Mouse (Mus musculus): Measurements from ENCODE around the gene Hist2h2aa2.

Hist2h2aa2 gene

GRCm38 (mm10) chr3:96237335-96237903 is 2.7 kb downstream of the Hist2h2aa2 start:
- no peak for DNase-seq (ENCODE audit: low spot score in 2 of 2)

GRCm38 (mm10) chr3:96236834-96237334 is 3.2 kb downstream of the Hist2h2aa2 start:
- DNase-seq (ENCODE audit: low spot score in 2 of 2), result no peak

GRCm38 (mm10) chr3:96235836-96236235 is 4.2 kb downstream of the Hist2h2aa2 start:
- DNase-seq (ENCODE audit: low spot score in 2 of 2), result no peak

- no peak for DNase-seq (ENCODE audit: low spot score in 2 of 2)
Observed at GRCm38 (mm10) chr3:96234914-96235313, 5.2 kb downstream of the Hist2h2aa2 start.

- no peak for DNase-seq (ENCODE audit: low spot score in 2 of 2)
Observed at GRCm38 (mm10) chr3:96231758-96232120, 8.3 kb downstream of the Hist2h2aa2 start.

- DNase-seq (ENCODE audit: low spot score in 2 of 2), result no peak
Observed at GRCm38 (mm10) chr3:96230910-96231757, 8.9 kb downstream of the Hist2h2aa2 start.

- no peak for DNase-seq (ENCODE audit: low spot score in 2 of 2)
Observed at GRCm38 (mm10) chr3:96230404-96230803, 9.7 kb downstream of the Hist2h2aa2 start.

DNA sequence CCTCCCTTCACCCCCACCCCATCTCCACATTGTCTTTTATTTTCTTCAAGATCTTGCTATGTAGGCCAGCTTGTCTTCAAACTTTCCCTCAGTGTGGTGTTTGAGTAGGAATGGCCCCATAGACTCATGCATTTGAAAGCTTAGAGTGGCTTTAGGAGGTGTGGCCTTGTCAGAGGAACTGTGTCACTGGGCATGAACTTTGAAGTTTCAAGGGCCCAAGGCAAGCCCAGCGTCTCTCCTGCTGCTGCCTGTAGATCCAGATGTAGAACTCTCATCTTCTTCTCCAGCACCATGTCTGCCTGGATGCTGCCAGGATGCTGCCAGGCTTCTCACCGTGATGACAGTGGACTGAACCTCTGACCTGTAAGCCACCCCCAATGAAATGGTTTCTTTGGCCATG is 11.2 kb downstream of the Hist2h2aa2 start:
- no peak for DNase-seq (ENCODE audit: low spot score in 2 of 2)

DNA sequence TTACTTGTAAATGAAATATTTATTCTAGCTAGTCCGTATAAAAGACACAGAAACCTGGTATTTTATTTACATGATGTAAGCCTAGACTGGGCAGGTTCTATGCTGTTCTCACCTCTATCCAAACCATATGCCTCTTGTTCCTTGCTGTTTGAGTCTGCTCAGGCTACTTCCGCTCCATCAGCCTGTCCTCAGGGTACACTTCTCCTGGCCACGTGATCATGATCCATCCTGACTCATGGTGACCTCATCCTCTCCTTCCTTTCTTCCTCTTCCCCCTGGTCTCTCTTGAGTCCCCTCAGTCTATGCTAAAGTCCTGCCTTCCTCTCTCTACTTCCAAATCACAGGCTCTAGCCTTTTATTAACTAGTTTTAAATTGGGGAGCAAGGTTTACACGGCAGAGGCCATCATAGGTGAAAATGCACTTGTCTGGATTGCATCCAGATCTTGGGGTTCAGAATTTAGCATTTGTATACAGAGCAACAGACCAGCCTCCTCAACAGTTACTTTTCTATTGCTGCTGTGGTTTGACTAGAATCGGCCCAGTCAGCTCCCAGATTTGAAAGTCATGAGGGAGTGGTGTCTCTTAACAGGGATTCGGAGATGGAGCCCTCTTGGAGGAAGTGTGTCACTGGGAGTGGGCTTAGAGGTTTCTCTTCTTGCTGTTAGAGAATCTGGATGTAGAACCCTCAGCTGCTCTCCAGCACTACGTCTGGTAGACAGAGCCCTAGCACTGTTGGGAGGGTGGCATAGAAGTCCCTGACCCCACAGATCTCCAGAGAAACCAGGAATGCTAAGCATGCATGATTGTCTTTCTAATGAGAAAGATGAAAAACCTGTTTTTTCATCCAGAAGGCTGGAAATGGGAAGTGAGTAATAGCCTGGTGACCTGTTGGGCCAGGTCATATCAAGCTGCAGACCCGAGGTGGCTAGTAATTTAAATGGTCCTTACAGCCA is 13.1 kb downstream of the Hist2h2aa2 start:
- no peak for DNase-seq (ENCODE audit: low spot score in 2 of 2)

GRCm38 (mm10) chr3:96225421-96225820 is 14.7 kb downstream of the Hist2h2aa2 start:
- no peak for DNase-seq (ENCODE audit: low spot score in 2 of 2)

DNA sequence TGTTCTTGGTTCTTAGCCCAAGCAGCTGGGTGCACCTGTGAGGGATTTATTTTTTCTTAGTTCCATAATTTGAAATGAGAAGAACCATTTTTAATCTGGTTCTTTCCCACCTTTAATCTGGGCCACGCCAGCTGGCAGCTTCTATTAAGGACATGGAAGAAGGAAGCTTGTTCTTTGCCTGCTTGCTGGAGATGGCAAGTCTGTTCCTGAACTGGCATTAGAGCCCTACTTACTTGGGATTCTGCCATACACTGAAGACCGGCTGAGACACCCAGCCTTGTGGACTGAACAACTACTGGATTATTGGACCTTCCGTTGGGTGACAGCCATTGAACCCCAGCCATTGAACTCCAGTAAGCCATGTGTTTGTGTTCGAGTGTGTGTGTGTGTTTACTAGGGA is 17.3 kb downstream of the Hist2h2aa2 start:
- no peak for DNase-seq (ENCODE audit: low spot score in 2 of 2)

- no peak for DNase-seq (ENCODE audit: low spot score in 2 of 2)
Observed at GRCm38 (mm10) chr3:96221640-96222038, 18.4 kb downstream of the Hist2h2aa2 start.

DNA sequence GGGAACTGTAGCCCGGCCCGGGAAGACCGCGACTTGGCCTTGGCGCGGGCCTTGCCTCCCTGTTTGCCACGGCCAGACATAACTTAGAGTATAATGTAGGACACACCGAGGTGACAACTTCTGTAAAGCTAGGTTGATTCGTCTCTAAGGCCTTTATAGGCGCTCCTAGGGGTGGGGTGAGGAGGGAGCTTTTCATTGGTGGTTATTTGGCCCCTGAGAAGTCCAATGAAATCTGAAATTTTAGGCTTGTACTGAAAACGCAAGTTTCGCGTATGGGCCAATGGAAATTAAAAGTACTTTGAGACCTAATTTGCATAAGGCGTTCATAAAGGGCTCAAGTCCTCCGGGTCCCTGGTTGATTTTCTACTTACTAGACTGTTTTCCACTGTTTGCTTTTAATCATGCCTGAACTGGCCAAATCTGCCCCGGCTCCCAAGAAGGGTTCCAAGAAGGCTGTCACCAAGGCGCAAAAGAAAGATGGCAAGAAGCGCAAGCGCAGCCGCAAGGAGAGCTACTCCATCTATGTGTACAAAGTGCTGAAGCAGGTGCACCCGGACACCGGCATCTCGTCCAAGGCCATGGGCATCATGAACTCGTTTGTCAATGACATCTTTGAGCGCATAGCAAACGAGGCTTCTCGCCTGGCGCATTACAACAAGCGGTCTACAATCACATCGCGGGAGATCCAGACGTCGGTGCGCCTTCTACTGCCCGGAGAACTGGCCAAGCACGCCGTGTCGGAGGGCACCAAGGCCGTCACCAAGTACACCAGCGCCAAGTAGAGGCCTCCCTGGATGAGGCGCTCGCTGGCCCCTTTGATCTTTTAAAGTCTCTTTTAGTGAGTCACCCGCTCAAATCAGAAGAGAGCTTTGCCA is 19.1 kb downstream of the Hist2h2aa2 start, which contains the start of the genes Hist2h2ac and Hist2h2be:
TSS of gene Hist2h2ac (minus strand) at position 116 of the 875 bp plus-strand sequence.
TSS of gene Hist2h2be (plus strand) at position 355 of the 875 bp plus-strand sequence.
- peak; percentile 37 to 47 for DNase-seq (ENCODE audit: low spot score in 2 of 2)

DNA sequence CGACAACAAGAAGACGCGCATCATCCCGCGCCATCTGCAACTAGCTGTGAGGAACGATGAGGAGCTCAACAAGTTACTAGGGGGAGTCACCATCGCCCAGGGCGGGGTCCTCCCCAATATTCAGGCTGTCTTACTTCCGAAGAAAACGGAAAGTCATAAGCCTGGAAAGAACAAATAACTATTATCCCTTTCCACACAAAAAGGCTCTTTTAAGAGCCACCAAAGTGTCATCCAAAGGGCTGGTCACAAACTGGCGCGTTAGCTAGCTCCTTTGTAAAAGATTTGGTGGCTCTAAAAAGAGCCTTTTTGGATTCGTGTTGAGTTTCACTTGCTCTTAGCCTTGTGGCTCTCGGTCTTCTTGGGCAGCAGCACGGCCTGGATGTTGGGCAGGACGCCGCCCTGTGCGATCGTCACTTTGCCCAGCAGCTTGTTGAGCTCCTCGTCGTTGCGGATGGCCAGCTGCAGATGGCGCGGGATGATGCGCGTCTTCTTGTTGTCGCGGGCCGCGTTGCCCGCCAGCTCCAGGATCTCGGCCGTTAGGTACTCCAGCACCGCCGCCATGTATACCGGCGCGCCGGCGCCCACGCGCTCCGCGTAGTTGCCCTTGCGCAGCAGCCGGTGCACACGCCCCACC is 19.8 kb downstream of the Hist2h2aa2 start:
- peak in 1 of 2 experiments; percentile 63 for DNase-seq (ENCODE audit: low spot score in 2 of 2)

DNA sequence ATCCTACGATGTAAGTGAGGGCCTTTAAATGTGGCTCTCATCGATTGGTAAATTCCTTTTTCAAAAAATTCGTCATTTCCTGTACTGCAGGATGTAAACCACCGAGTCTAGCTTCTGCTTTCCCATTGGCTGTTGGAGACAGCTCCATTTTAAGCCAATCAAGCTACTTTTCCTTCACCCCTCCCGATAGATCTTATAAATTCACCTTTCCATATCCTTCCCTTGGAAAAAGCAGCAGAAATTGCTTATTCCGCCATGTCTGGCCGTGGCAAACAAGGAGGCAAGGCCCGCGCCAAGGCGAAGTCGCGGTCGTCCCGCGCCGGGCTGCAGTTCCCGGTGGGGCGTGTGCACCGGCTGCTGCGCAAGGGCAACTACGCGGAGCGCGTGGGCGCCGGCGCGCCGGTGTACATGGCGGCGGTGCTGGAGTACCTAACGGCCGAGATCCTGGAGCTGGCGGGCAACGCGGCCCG is 20.4 kb downstream of the Hist2h2aa2 start, which contains the start of the genes Bola1 and Hist2h2ab:
TSS of gene Bola1 (minus strand) at position 49 of the 470 bp plus-strand sequence.
TSS of gene Hist2h2ab (plus strand) at position 205 of the 470 bp plus-strand sequence.
- DNase-seq (ENCODE audit: low spot score in 2 of 2), result peak; percentile 43 to 63

GRCm38 (mm10) chr3:96219191-96219641 is 20.9 kb downstream of the Hist2h2aa2 start:
- DNase-seq (ENCODE audit: low spot score in 2 of 2), result peak in 1 of 2 experiments; percentile 11

GRCm38 (mm10) chr3:96209242-96209641 is 30.8 kb downstream of the Hist2h2aa2 start:
- DNase-seq (ENCODE audit: low spot score in 2 of 2), result no peak

GRCm38 (mm10) chr3:96207819-96208218 is 32.3 kb downstream of the Hist2h2aa2 start:
- DNase-seq (ENCODE audit: low spot score in 2 of 2), result no peak

DNA sequence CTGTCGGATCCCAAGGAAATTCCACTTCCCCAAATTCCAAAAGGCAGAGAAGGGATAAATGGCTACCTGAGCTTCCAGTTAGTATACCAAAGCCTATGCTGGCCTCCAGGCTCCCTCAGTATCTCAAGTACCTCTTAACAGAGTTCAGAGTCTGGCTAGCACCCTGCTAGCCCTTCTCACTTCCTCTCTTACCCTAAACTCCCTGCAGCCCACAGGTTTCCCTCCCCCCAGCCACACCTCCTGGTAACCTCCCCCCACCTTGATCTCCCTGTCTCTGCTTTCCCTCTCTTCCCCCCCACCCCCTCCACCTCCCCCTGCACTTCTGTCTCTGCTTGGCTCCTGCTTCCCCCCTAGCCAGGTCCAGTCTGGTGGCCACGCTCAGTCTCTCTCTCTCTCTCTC is 40.3 kb downstream of the Hist2h2aa2 start:
- DNase-seq (ENCODE audit: low spot score in 2 of 2), result no peak

Measured in cerebellum, postnatal 4 days (tissue).